Mouse (Mus musculus) forebrain, embryonic 12.5 days (tissue): ENCODE measurements around the gene Cdk18. TPM values are rescaled to one million over a fixed set of nuclear protein-coding genes. Genes with fewer than 3 reads are reported as not detected.

Experiments
- ATAC-seq: fragments of 200-750 bp; cut with Nextera tagmentation; 2 replicates; pipeline ENCODE4 v1.8.0; 2017; ENCODE audit warnings: moderate TSS enrichment; ENCODE audit not compliant: low FRiP score
- H3K27ac ChIP-seq: fragments of 300-500 bp; sonication (generic); 2 replicates; pipeline ENCODE4 v1.5.1; 2016; ENCODE audit warnings: mild to moderate bottlenecking
- H3K27me3 ChIP-seq: fragments of 300-500 bp; sonication (generic); 2 replicates; pipeline ENCODE4 v1.6.1; 2016; ENCODE audit warnings: mild to moderate bottlenecking
- H3K36me3 ChIP-seq: fragments of 300-500 bp; sonication (generic); replicated peaks from 2 replicates; pipeline ENCODE4 v1.6.1; 2016; ENCODE audit warnings: mild to moderate bottlenecking
- H3K4me1 ChIP-seq: fragments of 300-500 bp; sonication (generic); 2 replicates; pipeline ENCODE4 v1.6.1; 2016
- H3K4me2 ChIP-seq: fragments of 300-500 bp; sonication (generic); 2 replicates; pipeline ENCODE4 v1.6.1; 2016; ENCODE audit warnings: mild to moderate bottlenecking, moderate library complexity
- H3K4me3 ChIP-seq: fragments of 300-500 bp; sonication (generic); replicated peaks from 2 replicates; pipeline ENCODE4 v1.5.1; 2016; ENCODE audit warnings: mild to moderate bottlenecking
- H3K9ac ChIP-seq: fragments of 300-500 bp; sonication (generic); 2 replicates; pipeline ENCODE4 v1.6.1; 2016; ENCODE audit warnings: mild to moderate bottlenecking
- H3K9me3 ChIP-seq: fragments of 300-500 bp; sonication (generic); 2 replicates; pipeline ENCODE4 v1.6.1; 2016
- WGBS: fragments of 180-500 bp; shearing (Covaris S2); methylation state at CpG from one replicate; pipeline ENCODE4 v1.1.7; 2016; 5-methylcytosine and 5-hydroxymethylcytosine counted together
- polyA plus RNA-seq: library from polyadenylated mRNA; unstranded; fragments of >200 nt; fragmentation: Nextera tagmentation; extraction: Ambion mirVana; gene quantifications from 2 replicates; pipeline ENCODE4 v1.2.1, GENCODE M21; 2016

Gene Cdk18
- polyA plus RNA-seq, 1 experiment from 2014 or later = 1.0 TPM

DNA sequence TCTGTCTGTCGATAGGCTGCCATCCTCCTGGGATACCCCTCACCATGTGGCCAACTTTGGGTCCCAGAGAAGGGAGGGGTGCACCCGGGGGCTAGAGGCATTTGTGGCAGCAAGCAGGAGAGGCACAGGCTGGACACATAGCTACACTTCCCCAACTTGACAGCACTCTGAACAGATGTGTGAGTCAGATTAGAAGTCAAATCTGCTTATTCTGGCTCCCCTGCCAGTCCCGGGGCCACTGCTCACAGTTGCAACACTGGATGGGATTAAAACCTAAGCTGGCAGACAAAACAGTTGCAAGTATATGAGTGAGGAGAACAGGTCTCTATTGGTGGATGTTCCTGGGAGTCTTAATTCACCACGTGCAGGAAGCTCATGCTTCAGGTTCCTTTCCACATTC, 39.7 kb downstream of the Cdk18 start:
- no peaks in the 10 kb centered on the region for H3K9me3 ChIP-seq
- no peaks in the 10 kb centered on the region for H3K36me3 ChIP-seq
- ATAC-seq = no peak
- H3K27ac ChIP-seq = no peak overlapping the region
- no peak overlapping the region for H3K4me3 ChIP-seq
- H3K9ac ChIP-seq = no peak overlapping the region
- WGBS = 72% methylated on average over 4 of the region's 4 CpGs
- H3K27me3 ChIP-seq = no peaks in the 10 kb centered on the region
- no peaks in the 10 kb centered on the region for H3K4me1 ChIP-seq
- no peak overlapping the region for H3K4me2 ChIP-seq

GRCm38 (mm10) chr1:132099016-132099415, 40.5 kb downstream of the Cdk18 start:
- ATAC-seq = no peak
- WGBS = 82% methylated on average over 4 of the region's 4 CpGs
- H3K4me3 ChIP-seq = no peak overlapping the region
- H3K36me3 ChIP-seq = no peaks in the 10 kb centered on the region
- no peaks in the 10 kb centered on the region for H3K9me3 ChIP-seq
- H3K4me2 ChIP-seq = no peak overlapping the region
- no peak overlapping the region for H3K27ac ChIP-seq
- H3K9ac ChIP-seq = no peak overlapping the region
- H3K27me3 ChIP-seq = no peaks in the 10 kb centered on the region
- H3K4me1 ChIP-seq = no peaks in the 10 kb centered on the region

DNA sequence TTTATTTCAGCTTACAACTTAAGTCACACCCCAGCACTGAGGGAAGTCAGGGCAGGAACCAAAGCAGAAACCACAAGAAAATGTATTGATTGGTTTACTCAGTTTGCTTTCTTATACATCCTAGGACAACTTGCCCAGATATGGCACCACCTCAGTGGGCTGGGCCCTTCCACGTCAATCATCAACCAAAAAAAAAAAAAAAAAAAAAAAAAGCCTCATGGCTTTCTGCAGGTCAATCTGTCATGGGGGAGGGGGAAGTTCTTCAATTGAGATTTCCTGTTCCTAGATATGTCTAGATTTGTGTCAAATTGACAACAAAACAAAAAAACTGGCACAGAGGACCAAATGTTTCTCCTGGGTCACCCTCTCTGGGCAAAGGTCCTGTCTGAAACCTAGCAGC, 41.4 kb downstream of the Cdk18 start:
- Histone ChIP-seq H3K4me1 (no peaks in the 10 kb centered on the region), H3K9ac (no peak overlapping the region), H3K4me2 (no peak overlapping the region), H3K36me3 (no peaks in the 10 kb centered on the region), H3K27ac (no peak overlapping the region), H3K4me3 (no peak overlapping the region), H3K9me3 (no peaks in the 10 kb centered on the region), H3K27me3 (no peaks in the 10 kb centered on the region)
- ATAC-seq = no peak
- WGBS = 68% methylated on average over 1 of the region's 1 CpGs

GRCm38 (mm10) chr1:132095356-132096004, 44.0 kb downstream of the Cdk18 start:
- ATAC-seq = no peak
- H3K27ac ChIP-seq = no peak overlapping the region
- H3K4me1 ChIP-seq = no peaks in the 10 kb centered on the region
- H3K9me3 ChIP-seq = no peaks in the 10 kb centered on the region
- no peaks in the 10 kb centered on the region for H3K36me3 ChIP-seq
- H3K27me3 ChIP-seq = no peaks in the 10 kb centered on the region
- no peak overlapping the region for H3K9ac ChIP-seq
- H3K4me2 ChIP-seq = no peak overlapping the region
- no peak overlapping the region for H3K4me3 ChIP-seq
- 84% methylated on average over 11 of the region's 11 CpGs for WGBS

DNA sequence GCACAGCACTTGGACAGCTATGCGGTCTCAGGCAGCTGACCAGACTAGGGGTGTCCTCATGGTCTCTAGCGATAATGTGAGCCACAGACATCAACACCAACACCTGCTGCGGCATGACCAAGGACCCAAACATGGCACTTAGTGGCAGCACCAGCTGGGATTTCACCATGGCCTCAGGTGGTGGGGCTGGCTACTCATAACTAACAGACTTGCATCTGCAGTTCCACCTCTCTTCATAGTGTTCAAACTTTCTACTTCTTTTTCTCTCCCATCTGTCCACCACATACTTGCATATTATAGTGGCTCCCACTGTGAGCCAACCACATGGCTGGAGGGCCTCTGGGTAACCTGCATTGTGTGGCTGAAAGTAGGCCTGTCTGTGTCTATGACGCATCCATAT, 46.2 kb downstream of the Cdk18 start:
- no peak overlapping the region for H3K4me2 ChIP-seq
- no peak overlapping the region for H3K9ac ChIP-seq
- no peak overlapping the region for H3K27ac ChIP-seq
- 92% methylated on average over 4 of the region's 4 CpGs for WGBS
- H3K27me3 ChIP-seq = no peaks in the 10 kb centered on the region
- ATAC-seq = no peak
- H3K4me3 ChIP-seq = no peak overlapping the region
- H3K4me1 ChIP-seq = no peaks in the 10 kb centered on the region
- no peaks in the 10 kb centered on the region for H3K9me3 ChIP-seq
- H3K36me3 ChIP-seq = no peaks in the 10 kb centered on the region

GRCm38 (mm10) chr1:132090266-132090665, 49.2 kb downstream of the Cdk18 start:
- no peak overlapping the region for H3K27ac ChIP-seq
- no peak overlapping the region for H3K4me3 ChIP-seq
- H3K27me3 ChIP-seq = no peaks in the 10 kb centered on the region
- no peaks in the 10 kb centered on the region for H3K36me3 ChIP-seq
- H3K9ac ChIP-seq = no peak overlapping the region
- no peak overlapping the region for H3K4me2 ChIP-seq
- H3K4me1 ChIP-seq = no peaks in the 10 kb centered on the region
- no peak for ATAC-seq
- H3K9me3 ChIP-seq = no peaks in the 10 kb centered on the region
- 43% methylated on average over 4 of the region's 4 CpGs for WGBS

DNA sequence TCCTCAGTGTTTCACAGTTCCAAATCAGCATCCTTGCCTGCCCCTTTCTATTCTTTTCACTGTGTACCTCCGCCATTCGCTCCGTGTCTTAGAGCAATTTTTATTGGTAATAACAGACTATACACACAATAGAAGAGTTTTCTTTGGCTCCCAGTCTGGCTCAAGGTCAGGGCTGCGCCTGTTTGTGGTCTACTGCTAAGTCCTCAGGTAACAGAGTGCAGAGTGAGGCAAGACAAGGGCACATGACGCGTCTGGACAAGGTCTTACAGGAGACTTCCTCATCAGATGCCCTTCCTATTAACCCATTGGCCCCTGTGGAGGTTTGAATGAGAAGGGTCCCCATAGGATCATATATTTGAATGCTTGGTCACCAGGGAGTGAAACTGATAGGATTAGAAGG, 49.7 kb downstream of the Cdk18 start:
- Histone ChIP-seq H3K27ac (no peak overlapping the region), H3K27me3 (no peaks in the 10 kb centered on the region), H3K4me2 (no peak overlapping the region), H3K9ac (no peak overlapping the region), H3K4me3 (no peak overlapping the region), H3K4me1 (no peaks in the 10 kb centered on the region), H3K9me3 (no peaks in the 10 kb centered on the region), H3K36me3 (no peaks in the 10 kb centered on the region)
- ATAC-seq = no peak
- WGBS = 81% methylated on average over 6 of the region's 6 CpGs

- no peaks in the 10 kb centered on the region for H3K4me1 ChIP-seq
- H3K9me3 ChIP-seq = no peaks in the 10 kb centered on the region
- H3K4me3 ChIP-seq = no peak overlapping the region
- no peak overlapping the region for H3K4me2 ChIP-seq
- H3K9ac ChIP-seq = no peak overlapping the region
- WGBS = 70% methylated on average over 5 of the region's 5 CpGs
- no peaks in the 10 kb centered on the region for H3K36me3 ChIP-seq
- no peak overlapping the region for H3K27ac ChIP-seq
- ATAC-seq = no peak
- H3K27me3 ChIP-seq = no peaks in the 10 kb centered on the region
Measured at GRCm38 (mm10) chr1:132088181-132088671, 51.3 kb downstream of the Cdk18 start.

DNA sequence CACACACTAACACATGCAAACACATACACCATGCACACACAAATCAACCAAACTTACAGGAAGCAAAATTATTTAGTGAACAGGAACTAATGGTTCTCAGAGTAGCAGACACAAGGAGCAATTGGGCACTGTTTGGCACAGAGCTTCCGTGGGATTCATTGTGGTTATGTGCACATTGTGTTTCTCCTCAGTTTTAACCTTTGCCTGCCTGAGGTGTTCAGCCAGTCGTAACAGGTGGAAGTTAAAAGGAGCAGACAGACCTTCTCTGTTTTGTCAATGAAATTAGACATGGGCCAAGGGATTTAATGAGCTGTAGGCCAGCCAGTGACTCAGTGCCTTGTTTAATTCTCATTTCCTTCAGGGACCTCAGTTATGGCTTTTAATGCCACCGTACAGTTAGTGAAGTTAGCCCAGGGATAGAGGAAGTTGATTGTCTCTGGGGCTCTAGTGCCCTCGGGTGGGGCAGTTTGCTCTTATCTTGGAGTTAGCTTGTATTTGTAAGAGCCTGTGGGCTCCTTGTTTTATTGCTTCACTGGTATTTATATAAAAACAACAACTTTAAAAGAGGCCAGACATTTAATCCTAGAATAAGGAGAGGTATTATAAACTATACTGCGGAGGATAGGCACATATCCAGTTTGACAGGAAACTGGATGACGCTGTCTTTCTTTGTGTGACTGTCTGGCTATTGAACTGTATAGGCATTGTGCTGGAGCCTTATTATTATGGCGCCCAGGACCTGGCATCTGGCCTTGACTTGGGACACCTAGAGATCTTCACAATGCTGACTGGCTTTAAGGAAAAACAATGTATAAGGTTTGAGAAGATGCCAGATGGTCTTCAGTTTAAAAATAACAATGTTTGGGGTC, 54.1 kb downstream of the Cdk18 start:
- no peak overlapping the region for H3K4me3 ChIP-seq
- no peak overlapping the region for H3K9ac ChIP-seq
- ATAC-seq = no peak
- no peaks in the 10 kb centered on the region for H3K4me1 ChIP-seq
- no peaks in the 10 kb centered on the region for H3K36me3 ChIP-seq
- no peak overlapping the region for H3K4me2 ChIP-seq
- no peaks in the 10 kb centered on the region for H3K27me3 ChIP-seq
- WGBS = 71% methylated on average over 7 of the region's 7 CpGs
- H3K9me3 ChIP-seq = no peaks in the 10 kb centered on the region
- no peak overlapping the region for H3K27ac ChIP-seq

DNA sequence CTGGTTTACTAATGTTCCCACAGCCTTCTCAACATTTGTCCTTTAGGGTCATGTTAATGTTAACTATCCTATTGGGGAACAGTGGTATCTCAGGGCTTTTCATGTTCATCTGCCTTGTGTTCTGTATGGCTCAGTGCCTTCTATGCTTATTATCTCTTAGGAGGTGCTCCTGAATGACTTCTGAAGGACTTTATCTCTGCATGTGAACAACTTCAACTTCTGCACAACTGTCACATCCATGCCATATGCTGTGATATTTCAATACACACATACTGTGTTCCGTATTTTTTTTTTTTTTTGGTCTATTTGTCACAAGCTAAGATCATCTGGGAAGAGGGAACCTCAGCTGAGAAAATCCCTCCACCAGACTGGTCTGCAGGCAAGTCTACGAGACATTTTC, 61.1 kb downstream of the Cdk18 start:
- H3K27me3 ChIP-seq = no peaks in the 10 kb centered on the region
- 91% methylated on average over 2 of the region's 2 CpGs for WGBS
- no peaks in the 10 kb centered on the region for H3K9me3 ChIP-seq
- no peak for ATAC-seq
- H3K27ac ChIP-seq = no peak overlapping the region
- no peak overlapping the region for H3K4me3 ChIP-seq
- no peaks in the 10 kb centered on the region for H3K36me3 ChIP-seq
- no peaks in the 10 kb centered on the region for H3K4me1 ChIP-seq
- no peak overlapping the region for H3K4me2 ChIP-seq
- H3K9ac ChIP-seq = no peak overlapping the region

DNA sequence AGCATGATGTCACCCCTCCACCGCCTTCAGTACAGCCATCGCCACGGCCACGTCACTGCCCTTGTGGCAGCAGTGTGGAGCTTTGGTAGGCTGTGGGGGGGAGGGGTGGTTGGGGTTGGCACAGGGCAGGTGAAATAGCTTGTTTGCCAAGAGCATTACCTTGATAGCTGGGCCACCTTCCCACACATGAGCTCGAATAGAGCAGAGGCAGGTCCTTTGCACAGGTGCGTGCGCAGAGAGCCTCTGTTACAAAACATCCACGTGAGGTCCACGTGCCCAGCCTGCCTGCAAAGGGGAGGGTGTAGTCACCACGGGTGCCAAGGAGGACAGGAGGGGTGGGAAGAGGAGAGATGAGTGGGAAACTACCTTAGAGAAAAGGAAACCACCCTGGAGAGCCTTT, 63.9 kb downstream of the Cdk18 start:
- no peaks in the 10 kb centered on the region for H3K9me3 ChIP-seq
- ATAC-seq = no peak

DNA sequence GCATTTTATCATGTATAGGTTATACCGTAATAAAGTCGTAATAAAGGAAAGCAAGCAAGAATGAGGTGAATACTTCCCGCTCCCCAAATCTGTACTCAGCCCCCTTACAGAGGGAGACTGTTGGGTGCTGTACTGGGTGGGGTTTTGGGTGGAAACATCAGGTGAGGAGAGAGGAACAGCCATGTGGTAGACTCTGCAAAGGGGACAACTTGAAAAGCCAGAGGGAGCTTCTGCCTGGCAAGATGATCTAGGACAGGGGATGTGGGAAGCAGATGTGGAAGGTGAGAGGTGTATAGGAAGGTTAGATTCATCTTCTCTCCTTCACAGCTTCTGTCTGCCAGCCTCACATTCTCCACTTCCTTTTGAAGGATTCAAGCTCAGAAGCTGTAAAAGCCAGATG, 68.8 kb downstream of the Cdk18 start:
- Histone ChIP-seq H3K4me1 (peaks cover 13% of the 10 kb centered on the region), H3K4me3 (no peak overlapping the region), H3K9me3 (no peaks in the 10 kb centered on the region), H3K36me3 (no peaks in the 10 kb centered on the region), H3K4me2 (no peak overlapping the region), H3K27me3 (peaks cover 44% of the 10 kb centered on the region), H3K27ac (no peak overlapping the region), H3K9ac (no peak overlapping the region)
- 92% methylated on average over 3 of the region's 3 CpGs for WGBS
- ATAC-seq = no peak

More for the DNA sequence above, 63.9 kb downstream of the Cdk18 start:
- Histone ChIP-seq H3K27me3 (peaks cover 3% of the 10 kb centered on the region), H3K4me1 (no peaks in the 10 kb centered on the region), H3K36me3 (no peaks in the 10 kb centered on the region), H3K27ac (no peak overlapping the region), H3K4me3 (no peak overlapping the region), H3K9ac (no peak overlapping the region), H3K4me2 (no peak overlapping the region)
- 88% methylated on average over 10 of the region's 10 CpGs for WGBS

- H3K4me2 ChIP-seq = no peak overlapping the region
- H3K36me3 ChIP-seq = no peaks in the 10 kb centered on the region
- no peaks in the 10 kb centered on the region for H3K9me3 ChIP-seq
- H3K4me3 ChIP-seq = no peak overlapping the region
- peaks cover 49% of the 10 kb centered on the region for H3K27me3 ChIP-seq
- peaks cover 13% of the 10 kb centered on the region for H3K4me1 ChIP-seq
- no peak overlapping the region for H3K27ac ChIP-seq
- 88% methylated on average over 8 of the region's 8 CpGs for WGBS
- no peak for ATAC-seq
- H3K9ac ChIP-seq = no peak overlapping the region
Measured at GRCm38 (mm10) chr1:132069436-132069835, 70.0 kb downstream of the Cdk18 start.
